Mouse (Mus musculus) heart, adult 2 months (tissue): ENCODE results near the gene Snrpn.

ENCODE experiments used
- CTCF ChIP-seq: fragments of 200-600 bp; IDR thresholded peaks from 2 replicates; pipeline ENCODE4 v1.8.1; 2022; ENCODE audit warnings: antibody characterized with exemption, mild to moderate bottlenecking, moderate library complexity
- POLR2A ChIP-seq: fragments of 200-500 bp; IDR thresholded peaks from 2 replicates; pipeline ENCODE4 v1.6.1; 2011; ENCODE audit warnings: mild to moderate bottlenecking, low read depth, low read length, control low read depth; ENCODE audit not compliant: insufficient read depth

GRCm38 (mm10) chr7:60076301-60076700, 63.7 kb downstream of the Snrpn start:
- TF ChIP-seq CTCF (no peak), POLR2A (no peak)
